Mouse (Mus musculus) urinary bladder, postnatal 0 days (tissue): ENCODE measurements around the gene Apobr. TPM values are rescaled to one million over a fixed set of nuclear protein-coding genes. Genes with fewer than 3 reads are reported as not detected.

Experiments used
- microRNA-seq: library from miRNA; unstranded; fragments of <30 nt; microRNA quantifications from one replicate; pipeline ENCODE4, GENCODE M21; 2016
- polyA plus RNA-seq: library from polyadenylated mRNA; unstranded; fragments of >200 nt; fragmentation: Nextera tagmentation; extraction: Ambion mirVana; gene quantifications from 2 replicates; pipeline ENCODE4 v1.2.1, GENCODE M21; 2015

Gene Apobr
- 2.1 and 3.6 TPM in 2 replicates for polyA plus RNA-seq

GRCm38 (mm10) chr7:126584506-126584977 is at the start of gene Apobr:
Gene Apobr, plus strand, starts transcription at chr7:126584942.

GRCm38 (mm10) chr7:126566094-126566765 is 18.5 kb upstream of the Apobr start, which contains the start of gene Eif3c:
Gene Eif3c, minus strand, starts transcription at chr7:126566411.

GRCm38 (mm10) chr7:126585717-126586116 is 975 bp downstream of the Apobr start, which contains the start of gene Cln3:
Gene Cln3, minus strand, starts transcription at chr7:126585817.

GRCm38 (mm10) chr7:126594862-126595561 is 10.3 kb downstream of the Apobr start, which contains the start of gene Il27:
Gene Il27, minus strand, starts transcription at chr7:126594941.

GRCm38 (mm10) chr7:126630824-126631518 is 46.2 kb downstream of the Apobr start, which contains the start of gene Nupr1:
Gene Nupr1, minus strand, starts transcription at chr7:126630861.

Small RNA genes lying within 50 kb of the gene (microRNA-seq; reads per million reads assigned to microRNA genes)
- gene Mir7059 = not detected

Other genes starting within 250 kb of the Apobr start
- 0.48 and 1.0 TPM in 2 replicates for gene Lat, start 215.4 kb upstream of the Apobr start, polyA plus RNA-seq
- 28.0 and 30.0 TPM in 2 replicates for gene Spns1, start 207.5 kb upstream of the Apobr start, polyA plus RNA-seq
- 1.1 and 1.3 TPM in 2 replicates for gene Nfatc2ip, start 188.2 kb upstream of the Apobr start, polyA plus RNA-seq
- gene Cd19, start 170.1 kb upstream of the Apobr start, polyA plus RNA-seq = 0.35 TPM in 1 of 2 replicates, not detected in the other
- 14.2 and 17.6 TPM in 2 replicates for gene Rabep2, start 156.2 kb upstream of the Apobr start, polyA plus RNA-seq
- gene Atp2a1, start 121.8 kb upstream of the Apobr start, polyA plus RNA-seq = 0.41 and 0.55 TPM in 2 replicates
- gene Sh2b1, start 109.5 kb upstream of the Apobr start, polyA plus RNA-seq = 23.0 and 23.6 TPM in 2 replicates
- gene Tufm, start 97.6 kb upstream of the Apobr start, polyA plus RNA-seq = 55.4 and 60.2 TPM in 2 replicates
- gene Atxn2l, start 81.5 kb upstream of the Apobr start, polyA plus RNA-seq = 23.0 and 25.2 TPM in 2 replicates
- 152 and 161 TPM in 2 replicates for gene Eif3c, start 18.5 kb upstream of the Apobr start, polyA plus RNA-seq
- 17.2 and 19.0 TPM in 2 replicates for gene Cln3, start 875 bp downstream of the Apobr start, polyA plus RNA-seq
- gene Il27, start 10.0 kb downstream of the Apobr start, polyA plus RNA-seq = not detected in 2 replicates
- gene Nupr1, start 45.9 kb downstream of the Apobr start, polyA plus RNA-seq = 62.7 and 73.5 TPM in 2 replicates
- gene Sgf29, start 64.4 kb downstream of the Apobr start, polyA plus RNA-seq = 24.1 and 28.7 TPM in 2 replicates
- gene Sult1a1, start 91.5 kb downstream of the Apobr start, polyA plus RNA-seq = 16.8 and 17.8 TPM in 2 replicates
- gene Bola2, start 110.5 kb downstream of the Apobr start, polyA plus RNA-seq = 81.7 and 98.8 TPM in 2 replicates
- 4.7 and 5.1 TPM in 2 replicates for gene Slx1b, start 110.8 kb downstream of the Apobr start, polyA plus RNA-seq
- gene Coro1a, start 122.8 kb downstream of the Apobr start, polyA plus RNA-seq = 15.1 and 33.5 TPM in 2 replicates
- 58.5 and 65.2 TPM in 2 replicates for gene Mapk3, start 174.7 kb downstream of the Apobr start, polyA plus RNA-seq
- 7.6 and 8.7 TPM in 2 replicates for gene Gdpd3, start 181.4 kb downstream of the Apobr start, polyA plus RNA-seq
- 67.6 and 97.6 TPM in 2 replicates for gene Ypel3, start 192.0 kb downstream of the Apobr start, polyA plus RNA-seq
- 0.12 and 0.15 TPM in 2 replicates for gene Tbx6, start 196.5 kb downstream of the Apobr start, polyA plus RNA-seq
- 111 and 119 TPM in 2 replicates for gene Ppp4c, start 207.6 kb downstream of the Apobr start, polyA plus RNA-seq
- 0.17 and 0.30 TPM in 2 replicates for gene Fam57b, start 212.7 kb downstream of the Apobr start, polyA plus RNA-seq
- not detected in 2 replicates for gene 4930451I11Rik, start 246.7 kb downstream of the Apobr start, polyA plus RNA-seq